Mouse (Mus musculus): ENCODE results near the gene Ermp1. TPM values are rescaled to one million over a fixed set of nuclear protein-coding genes. Genes with fewer than 3 reads are reported as not detected.

Gene Ermp1
- polyA plus RNA-seq (2012; ENCODE audit: low replicate concordance): 13.3 and 13.9 TPM in 2 replicates

GRCm38 (mm10) chr19:29647651-29648549, at the start of gene Ermp1:
Gene Ermp1 (minus strand): TSS chr19:29648415.

DNA sequence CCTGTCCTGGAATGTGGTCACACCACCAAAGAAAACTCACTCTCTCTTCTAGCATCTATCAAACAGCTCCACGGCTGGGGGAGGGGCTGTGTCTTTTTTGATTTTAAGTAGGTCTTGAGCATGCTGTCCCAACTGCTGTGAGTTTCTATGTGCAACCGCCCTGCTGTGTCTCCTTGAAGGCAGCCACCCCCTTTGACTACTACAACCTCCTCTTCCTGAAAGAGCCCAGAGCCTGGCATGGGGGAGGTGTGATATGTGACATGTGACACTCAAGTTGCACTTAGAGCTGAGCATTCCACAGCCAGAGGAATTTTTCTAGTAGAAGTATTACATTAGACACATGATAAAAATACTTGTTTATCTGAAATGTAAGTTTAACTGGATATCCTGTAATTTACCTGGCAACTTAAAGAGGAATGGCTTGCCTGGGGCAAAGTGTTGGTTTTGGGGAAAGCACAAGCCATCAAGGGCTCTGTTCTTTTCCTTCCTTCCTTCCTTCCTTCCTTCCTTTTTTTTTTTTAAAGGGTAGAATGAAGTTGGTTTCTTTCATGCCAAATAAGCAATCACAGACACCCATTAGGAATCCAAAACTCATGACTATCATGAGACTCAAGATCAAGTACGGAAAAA, 49.1 kb upstream of the Ermp1 start, which contains the start of gene Mlana:
TSS of gene Mlana (plus strand) at position 580 of the 630 bp plus-strand sequence.

Other genes with a start within 250 kb of the Ermp1 start
- 0.14 TPM in 1 of 2 replicates, not detected in the other for gene Pdcd1lg2, start 237.5 kb downstream of the Ermp1 start, polyA plus RNA-seq (2012; ENCODE audit: low replicate concordance)
- gene Ric1, start 126.1 kb downstream of the Ermp1 start, polyA plus RNA-seq (2012; ENCODE audit: low replicate concordance): 5.3 and 9.1 TPM in 2 replicates
- 0.26 TPM in 1 of 2 replicates, not detected in the other for gene Mlana, start 49.4 kb upstream of the Ermp1 start, polyA plus RNA-seq (2012; ENCODE audit: low replicate concordance)
- gene 9930021J03Rik, start 157.6 kb upstream of the Ermp1 start, polyA plus RNA-seq (2012; ENCODE audit: low replicate concordance): 0.84 and 1.8 TPM in 2 replicates
- gene Ranbp6, start 164.6 kb upstream of the Ermp1 start, polyA plus RNA-seq (2012; ENCODE audit: low replicate concordance): 0.12 and 2.0 TPM in 2 replicates